Mouse (Mus musculus): ENCODE data around the gene Zfp367. TPM values are rescaled to one million over a fixed set of nuclear protein-coding genes. Genes with fewer than 3 reads are reported as not detected.

Zfp367 gene
- total RNA-seq (2014; rRNA removed) (6.3 and 9.1 TPM in 2 replicates), polyA plus RNA-seq (2015; fragmentation: Nextera tagmentation; extraction: Ambion mirVana) (3.1 and 4.1 TPM in 2 replicates)

GRCm38 (mm10) chr13:64153083-64153682 is at the start of gene Zfp367:
TSS of gene Zfp367 (minus strand) at chr13:64153202.
- Histone ChIP-seq H3K36me3 (ENCODE audit: insufficient read depth) (no peaks in the 10 kb centered on the region), H3K9me3 (ENCODE audit: low read length) (no peaks in the 10 kb centered on the region), H3K4me2 (ENCODE audit: low read depth) (peak within 1 kb of the TSS; percentile 89), H3K9ac (peak within 1 kb of the TSS; percentile 62), H3K27me3 (ENCODE audit: insufficient read depth, low read length) (peaks cover 7% of the 10 kb centered on the region; the same call in 1 of the 2 replicates), H3K27ac (ENCODE audit: low read depth, low read length) (peak within 1 kb of the TSS; percentile 62), H3K4me1 (ENCODE audit: insufficient read depth) (peaks cover 3% of the 10 kb centered on the region; the same call in 1 of the 2 replicates), H3K4me3 (ENCODE audit: low read depth, low read length) (peak within 1 kb of the TSS; percentile 82)
- ATAC-seq (peak; percentile 98), DNase-seq (peak; percentile 97)
- WGBS, result under 1% methylated on average over 56 of the region's 56 CpGs
- no peak for TF ChIP-seq CTCF (IDR thresholded peaks at IDR 0.05; ENCODE audit: low read depth)

- no peak for TF ChIP-seq CTCF (IDR thresholded peaks at IDR 0.05; ENCODE audit: low read depth)
- no peak for DNase-seq
- Histone ChIP-seq H3K9me3 (ENCODE audit: low read length) (no peaks in the 10 kb centered on the region), H3K4me1 (ENCODE audit: insufficient read depth) (no peaks in the 10 kb centered on the region), H3K36me3 (ENCODE audit: insufficient read depth) (no peaks in the 10 kb centered on the region), H3K4me2 (ENCODE audit: low read depth) (no peak overlapping the region), H3K4me3 (ENCODE audit: low read depth, low read length) (no peak overlapping the region), H3K9ac (no peak overlapping the region), H3K27me3 (ENCODE audit: insufficient read depth, low read length) (no peaks in the 10 kb centered on the region), H3K27ac (ENCODE audit: low read depth, low read length) (no peak overlapping the region)
- WGBS, result 98% methylated on average over 4 of the region's 4 CpGs
- ATAC-seq, result no peak
Measured at GRCm38 (mm10) chr13:64200911-64201310, 47.9 kb upstream of the Zfp367 start.

GRCm38 (mm10) chr13:64198310-64198709 is 45.3 kb upstream of the Zfp367 start:
- no peaks in the 10 kb centered on the region for H3K4me1 ChIP-seq (ENCODE audit: insufficient read depth)
- ATAC-seq (no peak), DNase-seq (no peak)
- no peak overlapping the region for H3K27ac ChIP-seq (ENCODE audit: low read depth, low read length)
- no peaks in the 10 kb centered on the region for H3K36me3 ChIP-seq (ENCODE audit: insufficient read depth)
- H3K4me3 ChIP-seq (ENCODE audit: low read depth, low read length), result no peak overlapping the region
- H3K9me3 ChIP-seq (ENCODE audit: low read length), result no peaks in the 10 kb centered on the region
- 91% methylated on average over 4 of the region's 4 CpGs for WGBS
- H3K27me3 ChIP-seq (ENCODE audit: insufficient read depth, low read length), result no peaks in the 10 kb centered on the region
- H3K4me2 ChIP-seq (ENCODE audit: low read depth), result no peak overlapping the region
- no peak for TF ChIP-seq CTCF (IDR thresholded peaks at IDR 0.05; ENCODE audit: low read depth)
- H3K9ac ChIP-seq, result no peak overlapping the region

- Histone ChIP-seq H3K27me3 (ENCODE audit: insufficient read depth, low read length) (no peaks in the 10 kb centered on the region), H3K4me2 (ENCODE audit: low read depth) (no peak overlapping the region), H3K4me3 (ENCODE audit: low read depth, low read length) (no peak overlapping the region), H3K4me1 (ENCODE audit: insufficient read depth) (no peaks in the 10 kb centered on the region), H3K27ac (ENCODE audit: low read depth, low read length) (no peak overlapping the region), H3K9ac (no peak overlapping the region), H3K36me3 (ENCODE audit: insufficient read depth) (no peaks in the 10 kb centered on the region), H3K9me3 (ENCODE audit: low read length) (no peaks in the 10 kb centered on the region)
- no peak for ATAC-seq
- DNase-seq, result no peak
- TF ChIP-seq CTCF (IDR thresholded peaks at IDR 0.05; ENCODE audit: low read depth), result no peak
- 86% methylated on average over 6 of the region's 6 CpGs for WGBS
Measured at GRCm38 (mm10) chr13:64197899-64198298, 44.9 kb upstream of the Zfp367 start.

- ATAC-seq (no peak), DNase-seq (no peak)
- Histone ChIP-seq H3K4me2 (ENCODE audit: low read depth) (no peak overlapping the region), H3K4me1 (ENCODE audit: insufficient read depth) (no peaks in the 10 kb centered on the region), H3K4me3 (ENCODE audit: low read depth, low read length) (no peak overlapping the region), H3K27me3 (ENCODE audit: insufficient read depth, low read length) (no peaks in the 10 kb centered on the region), H3K27ac (ENCODE audit: low read depth, low read length) (no peak overlapping the region), H3K36me3 (ENCODE audit: insufficient read depth) (peaks cover 29% of the 10 kb centered on the region), H3K9ac (no peak overlapping the region), H3K9me3 (ENCODE audit: low read length) (no peaks in the 10 kb centered on the region)
- TF ChIP-seq CTCF (IDR thresholded peaks at IDR 0.05; ENCODE audit: low read depth), result no peak
Measured at GRCm38 (mm10) chr13:64187065-64187464, 34.1 kb upstream of the Zfp367 start.

GRCm38 (mm10) chr13:64186516-64186915 is 33.5 kb upstream of the Zfp367 start:
- Histone ChIP-seq H3K9ac (no peak overlapping the region), H3K27ac (ENCODE audit: low read depth, low read length) (no peak overlapping the region), H3K4me3 (ENCODE audit: low read depth, low read length) (no peak overlapping the region), H3K4me2 (ENCODE audit: low read depth) (no peak overlapping the region), H3K27me3 (ENCODE audit: insufficient read depth, low read length) (no peaks in the 10 kb centered on the region), H3K4me1 (ENCODE audit: insufficient read depth) (no peaks in the 10 kb centered on the region), H3K36me3 (ENCODE audit: insufficient read depth) (peaks cover 30% of the 10 kb centered on the region), H3K9me3 (ENCODE audit: low read length) (no peaks in the 10 kb centered on the region)
- no peak for TF ChIP-seq CTCF (IDR thresholded peaks at IDR 0.05; ENCODE audit: low read depth)
- WGBS, result 95% methylated on average over 4 of the region's 4 CpGs
- ATAC-seq, result no peak
- no peak for DNase-seq

GRCm38 (mm10) chr13:64185586-64185985 is 32.6 kb upstream of the Zfp367 start:
- TF ChIP-seq CTCF (IDR thresholded peaks at IDR 0.05; ENCODE audit: low read depth), result no peak
- Histone ChIP-seq H3K27me3 (ENCODE audit: insufficient read depth, low read length) (no peaks in the 10 kb centered on the region), H3K9ac (no peak overlapping the region), H3K4me1 (ENCODE audit: insufficient read depth) (no peaks in the 10 kb centered on the region), H3K36me3 (ENCODE audit: insufficient read depth) (peaks cover 30% of the 10 kb centered on the region), H3K27ac (ENCODE audit: low read depth, low read length) (no peak overlapping the region), H3K4me3 (ENCODE audit: low read depth, low read length) (no peak overlapping the region), H3K9me3 (ENCODE audit: low read length) (no peaks in the 10 kb centered on the region), H3K4me2 (ENCODE audit: low read depth) (no peak overlapping the region)
- WGBS, result 95% methylated on average over 9 of the region's 9 CpGs
- DNase-seq, result no peak
- ATAC-seq, result no peak
